Mouse (Mus musculus) cortical plate, adult 2 months (tissue): ENCODE results near the gene 1700020D05Rik. TPM values are rescaled to one million over a fixed set of nuclear protein-coding genes. Genes with fewer than 3 reads are reported as not detected.

Experiments
- H3K27ac ChIP-seq: fragments of 200-500 bp; 2 replicates; pipeline ENCODE4 v1.5.1; 2012; ENCODE audit warnings: low read length, control low read depth, inconsistent platforms; ENCODE audit not compliant: insufficient read depth
- H3K4me1 ChIP-seq: fragments of 200-500 bp; 2 replicates; pipeline ENCODE4 v1.6.1; 2011; ENCODE audit warnings: low read length; ENCODE audit not compliant: control insufficient read depth, insufficient read depth
- H3K4me3 ChIP-seq: fragments of 200-500 bp; 2 replicates; pipeline ENCODE4 v1.5.1; 2011; ENCODE audit warnings: mild to moderate bottlenecking, low read length, control low read depth; ENCODE audit not compliant: insufficient read depth
- CTCF ChIP-seq: fragments of 200-500 bp; IDR thresholded peaks from 2 replicates; pipeline ENCODE4 v1.5.1; 2011; ENCODE audit warnings: mild to moderate bottlenecking, control low read depth, low read length; ENCODE audit not compliant: insufficient read depth; ENCODE audit errors: extremely low read depth
- POLR2A ChIP-seq: fragments of 200-500 bp; IDR thresholded peaks from 2 replicates; pipeline ENCODE4 v1.6.1; 2011; ENCODE audit warnings: mild to moderate bottlenecking, low read length, control low read depth; ENCODE audit not compliant: insufficient read depth; ENCODE audit errors: extremely low read depth
- polyA plus RNA-seq: library from polyadenylated mRNA; depleted of rRNA; stranded (reverse); fragments of >200 nt; gene quantifications from 2 replicates; pipeline ENCODE4 v1.2.3, GENCODE M21; 2012; rRNA removed

1700020D05Rik gene
- polyA plus RNA-seq = 4.7 and 5.7 TPM in 2 replicates

GRCm38 (mm10) chr19:5503687-5504086 is at the start of gene 1700020D05Rik:
Gene 1700020D05Rik, minus strand, starts transcription at chr19:5503787.
- no peak within 1 kb of the TSS for H3K27ac ChIP-seq
- H3K4me3 ChIP-seq = no peak within 1 kb of the TSS
- TF ChIP-seq POLR2A (no peak), CTCF (no peak)
- no peaks in the 10 kb centered on the region for H3K4me1 ChIP-seq

- H3K4me1 ChIP-seq = no peaks in the 10 kb centered on the region
- no peak overlapping the region for H3K4me3 ChIP-seq
- TF ChIP-seq CTCF (no peak), POLR2A (no peak)
- no peak overlapping the region for H3K27ac ChIP-seq
Measured at GRCm38 (mm10) chr19:5547471-5548056, 44.0 kb upstream of the 1700020D05Rik start.

- TF ChIP-seq POLR2A (no peak), CTCF (no peak)
- H3K4me3 ChIP-seq = no peak overlapping the region
- no peak overlapping the region for H3K27ac ChIP-seq
- H3K4me1 ChIP-seq = no peaks in the 10 kb centered on the region
Measured at GRCm38 (mm10) chr19:5544031-5544430, 40.4 kb upstream of the 1700020D05Rik start.

- no peak overlapping the region for H3K27ac ChIP-seq
- no peak for TF ChIP-seq CTCF
- no peak for TF ChIP-seq POLR2A
- no peak overlapping the region for H3K4me3 ChIP-seq
- no peaks in the 10 kb centered on the region for H3K4me1 ChIP-seq
Measured at GRCm38 (mm10) chr19:5543362-5543761, 39.8 kb upstream of the 1700020D05Rik start.

- Histone ChIP-seq H3K4me1 (no peaks in the 10 kb centered on the region), H3K27ac (no peak overlapping the region), H3K4me3 (no peak overlapping the region)
- no peak for TF ChIP-seq POLR2A
- no peak for TF ChIP-seq CTCF
Measured at GRCm38 (mm10) chr19:5538786-5539185, 35.2 kb upstream of the 1700020D05Rik start.

GRCm38 (mm10) chr19:5532520-5532919 is 28.9 kb upstream of the 1700020D05Rik start:
- no peak for TF ChIP-seq POLR2A
- TF ChIP-seq CTCF = no peak
- Histone ChIP-seq H3K4me1 (no peaks in the 10 kb centered on the region), H3K4me3 (no peak overlapping the region), H3K27ac (no peak overlapping the region)

- TF ChIP-seq POLR2A (no peak), CTCF (no peak)
- Histone ChIP-seq H3K27ac (no peak overlapping the region), H3K4me3 (no peak overlapping the region), H3K4me1 (no peaks in the 10 kb centered on the region)
Measured at GRCm38 (mm10) chr19:5530138-5530524, 26.5 kb upstream of the 1700020D05Rik start.

GRCm38 (mm10) chr19:5529325-5530137 is 25.9 kb upstream of the 1700020D05Rik start:
- Histone ChIP-seq H3K4me3 (no peak overlapping the region), H3K27ac (no peak overlapping the region), H3K4me1 (no peaks in the 10 kb centered on the region)
- TF ChIP-seq POLR2A (no peak), CTCF (peak; percentile 86)

- no peak overlapping the region for H3K27ac ChIP-seq
- no peak overlapping the region for H3K4me3 ChIP-seq
- TF ChIP-seq POLR2A = no peak
- TF ChIP-seq CTCF = no peak
- no peaks in the 10 kb centered on the region for H3K4me1 ChIP-seq
Measured at GRCm38 (mm10) chr19:5525204-5525603, 21.6 kb upstream of the 1700020D05Rik start.

GRCm38 (mm10) chr19:5518721-5519120 is 15.1 kb upstream of the 1700020D05Rik start:
- H3K4me3 ChIP-seq = no peak overlapping the region
- TF ChIP-seq POLR2A (no peak), CTCF (no peak)

More at GRCm38 (mm10) chr19:5518721-5519120, 15.1 kb upstream of the 1700020D05Rik start:
- Histone ChIP-seq H3K4me1 (no peaks in the 10 kb centered on the region), H3K27ac (no peak overlapping the region)
